In the genomic region with DNA sequence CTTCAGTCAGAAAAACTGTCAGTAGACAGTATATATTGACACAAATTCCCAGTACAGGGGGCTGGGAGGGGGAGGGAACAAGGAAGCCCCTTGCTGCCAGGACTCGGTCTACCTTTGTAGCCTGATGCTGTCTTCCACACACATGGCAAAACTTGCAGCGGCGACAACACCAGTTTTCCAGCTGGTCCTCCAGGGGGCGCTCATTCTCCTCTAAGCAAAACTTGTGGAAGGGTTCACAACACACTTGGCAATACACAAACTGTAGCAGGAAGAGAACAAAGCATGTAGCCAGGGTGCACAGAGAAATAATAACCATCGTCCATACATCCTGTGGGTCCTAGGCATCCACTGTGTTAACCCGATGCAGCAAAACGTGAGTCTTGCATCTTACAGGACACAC, we compare ENCODE assay signal across 8 mouse cellular contexts. TPM values are rescaled to one million over a fixed set of nuclear protein-coding genes. Genes with fewer than 3 reads are reported as not detected.
DNase-seq lines count a peak whose midpoint lies in the region; ATAC-seq and TF ChIP-seq lines count a peak whose summit lies in the region.

No protein-coding gene starts in this region.

- 53% methylated on average over 7 of the region's 7 CpGs for WGBS in kidney, embryonic 16.5 days
- 52% methylated on average over 7 of the region's 7 CpGs for WGBS in liver, adult 2 months

- no peaks in the 10 kb centered on the region for H3K79me2 ChIP-seq in liver, adult 2 months (ENCODE audit: control insufficient read depth, insufficient read depth, low read length)

- peaks cover 68% of the 10 kb centered on the region for H3K36me3 ChIP-seq in kidney, embryonic 16.5 days (ENCODE audit: insufficient read depth, low read length)
- H3K36me3 ChIP-seq in liver, adult 2 months (ENCODE audit: control insufficient read depth, insufficient read depth, low read length) = peaks cover 26% of the 10 kb centered on the region

- no peak overlapping the region for H3K27ac ChIP-seq in kidney, embryonic 16.5 days (ENCODE audit: low read length)
- H3K27ac ChIP-seq in embryonic fibroblast, embryonic 13.5 days (ENCODE audit: insufficient read depth, low read length) = no peak overlapping the region
- no peak overlapping the region for H3K27ac ChIP-seq in liver, adult 2 months (replicated peaks; ENCODE audit: insufficient read depth, low read depth, low read length)

- H3K27me3 ChIP-seq in kidney, embryonic 16.5 days (ENCODE audit: insufficient read depth, low read length) = no peaks in the 10 kb centered on the region
- H3K27me3 ChIP-seq in liver, adult 2 months (ENCODE audit: control insufficient read depth, insufficient read depth, low read length) = no peaks in the 10 kb centered on the region

- no peak overlapping the region for H3K4me2 ChIP-seq in kidney, embryonic 16.5 days (replicated peaks; ENCODE audit: low read depth, low read length)

- peak; percentile 47; the same call in 1 of the 2 replicates for TF ChIP-seq CTCF in embryonic fibroblast, embryonic 13.5 days (IDR thresholded peaks at IDR 0.05; ENCODE audit: borderline replicate concordance, insufficient read depth, low read length)
- peak; percentile 84 for TF ChIP-seq CTCF in liver, adult 2 months (IDR thresholded peaks at IDR 0.05; ENCODE audit: low read depth, low read length)

- no peak overlapping the region for H3K4me3 ChIP-seq in kidney, embryonic 16.5 days (ENCODE audit: low read length)
- no peak overlapping the region for H3K4me3 ChIP-seq in embryonic fibroblast, embryonic 13.5 days (ENCODE audit: insufficient read depth, low read length)
- H3K4me3 ChIP-seq in liver, adult 2 months (ENCODE audit: insufficient read depth, low read depth, low read length) = no peak overlapping the region

- no peak for TF ChIP-seq POLR2A in embryonic fibroblast, embryonic 13.5 days (IDR thresholded peaks at IDR 0.05; ENCODE audit: low read depth, low read length)
- TF ChIP-seq POLR2A in liver, adult 2 months (IDR thresholded peaks at IDR 0.05; ENCODE audit: extremely low read depth, insufficient read depth, low read length) = no peak

- H3K4me1 ChIP-seq in kidney, embryonic 16.5 days (ENCODE audit: insufficient read depth, low read length) = no peaks in the 10 kb centered on the region
- H3K4me1 ChIP-seq in embryonic fibroblast, embryonic 13.5 days (ENCODE audit: control insufficient read depth, insufficient read depth, low read length) = peaks cover 10% of the 10 kb centered on the region; the same call in 1 of the 2 replicates
- H3K4me1 ChIP-seq in liver, adult 2 months (ENCODE audit: control insufficient read depth, insufficient read depth, low read length) = no peaks in the 10 kb centered on the region

- no peak overlapping the region for H3K9ac ChIP-seq in kidney, embryonic 16.5 days (replicated peaks; ENCODE audit: low read length)
- no peak overlapping the region for H3K9ac ChIP-seq in liver, adult 2 months (ENCODE audit: low read depth, low read length)

- no peaks in the 10 kb centered on the region for H3K9me3 ChIP-seq in kidney, embryonic 16.5 days (ENCODE audit: low read length)

- ATAC-seq in kidney, embryonic 16.5 days (ENCODE audit: low FRiP score, low TSS enrichment) = no peak

- peak; percentile 54 for DNase-seq in kidney, adult 11 months
- peak; percentile 83 to 85 for DNase-seq in adrenal gland, postnatal 36 days
- DNase-seq in kidney, adult 8-10 months = peak; percentile 35 to 73
- peak; percentile 62 for DNase-seq in liver, adult 2 months (ENCODE audit: extremely low read depth, low read depth, low spot score)
- DNase-seq in retina, embryonic 14.5 days (ENCODE audit: low spot score) = peak; percentile 87
- DNase-seq in thymus, postnatal 4 days = peak; percentile 91

RNA-seq across cellular contexts. Expression of gene Ttc36, which starts 33.6 kb away (rescaled TPM):
- 161 and 182 TPM in 2 replicates for polyA plus RNA-seq in kidney, embryonic 16.5 days (2015; fragmentation: Nextera tagmentation; extraction: Ambion mirVana)
- 1 to 10 TPM; 1.2 to 4.1 TPM for total RNA-seq in adrenal gland, postnatal 36 days (2021)
- 0.79 TPM in 1 of 2 replicates, not detected in the other for polyA plus RNA-seq in embryonic fibroblast, embryonic 13.5 days (2011; ENCODE audit: insufficient read length, low read depth, missing spikeins)
- 1,192 and 1,193 TPM in 2 replicates for total RNA-seq in liver, adult 2 months (2014; rRNA removed)
- polyA plus RNA-seq in liver, adult 2 months (2012; rRNA removed) = 2,094 and 2,442 TPM in 2 replicates

RNA-seq across cellular contexts. Expression of gene Tmem25, which starts 37.3 kb away (rescaled TPM):
- 34.9 and 40.4 TPM in 2 replicates for polyA plus RNA-seq in kidney, embryonic 16.5 days (2015; fragmentation: Nextera tagmentation; extraction: Ambion mirVana)
- 1 to 10 TPM; 2.2 to 8.8 TPM for total RNA-seq in adrenal gland, postnatal 36 days (2021)
- 0.65 and 0.90 TPM in 2 replicates for polyA plus RNA-seq in embryonic fibroblast, embryonic 13.5 days (2011; ENCODE audit: insufficient read length, low read depth, missing spikeins)
- 17.1 and 23.8 TPM in 2 replicates for total RNA-seq in liver, adult 2 months (2014; rRNA removed)
- polyA plus RNA-seq in liver, adult 2 months (2012; rRNA removed) = 67.0 and 77.3 TPM in 2 replicates

RNA-seq across cellular contexts. Expression of gene Kmt2a, which starts 44.7 kb away (rescaled TPM):
- 10.8 and 13.5 TPM in 2 replicates for polyA plus RNA-seq in kidney, embryonic 16.5 days (2015; fragmentation: Nextera tagmentation; extraction: Ambion mirVana)
- 10 to 100 TPM; 31.9 to 38.3 TPM for total RNA-seq in adrenal gland, postnatal 36 days (2021)
- 29.0 and 32.1 TPM in 2 replicates for polyA plus RNA-seq in embryonic fibroblast, embryonic 13.5 days (2011; ENCODE audit: insufficient read length, low read depth, missing spikeins)
- 1.9 and 2.8 TPM in 2 replicates for total RNA-seq in liver, adult 2 months (2014; rRNA removed)
- polyA plus RNA-seq in liver, adult 2 months (2012; rRNA removed) = 3.9 and 5.3 TPM in 2 replicates

Comparison
In these comparisons a context has a peak if more than half of its experiments do, and no peak if none do; other contexts are left out.
1. RNA of gene Ttc36, which starts 33.6 kb away (polyA plus RNA-seq): 2,094 to 2,442 TPM in liver, adult 2 months and 161 to 182 TPM in kidney, embryonic 16.5 days; 0.79 TPM in embryonic fibroblast, embryonic 13.5 days; every median in the first group is over 10 times any median in the second.
2. RNA of gene Tmem25, which starts 37.3 kb away (polyA plus RNA-seq): 67.0 to 77.3 TPM in liver, adult 2 months and 34.9 to 40.4 TPM in kidney, embryonic 16.5 days; 0.65 to 0.90 TPM in embryonic fibroblast, embryonic 13.5 days; every median in the first group is over 10 times any median in the second.
3. Peak in every context shown above with its lines, with median percentiles within 50 percentile points of each other: DNase-seq.